Mouse (Mus musculus): ENCODE data around the gene Ccnd3.
A peak's percentile ranks its signal among the peaks of the same experiment; 100 is the strongest.

The Ccnd3 gene

GRCm38 (mm10) chr17:47516232-47516631, 11.4 kb downstream of the Ccnd3 start:
- DNase-seq, result no peak

GRCm38 (mm10) chr17:47518205-47518604, 13.4 kb downstream of the Ccnd3 start:
- DNase-seq, result no peak

- peak; percentile 39 for DNase-seq
Measured at GRCm38 (mm10) chr17:47521551-47522258, 16.9 kb downstream of the Ccnd3 start.

- DNase-seq, result no peak
Measured at GRCm38 (mm10) chr17:47522536-47522935, 17.7 kb downstream of the Ccnd3 start.

DNA sequence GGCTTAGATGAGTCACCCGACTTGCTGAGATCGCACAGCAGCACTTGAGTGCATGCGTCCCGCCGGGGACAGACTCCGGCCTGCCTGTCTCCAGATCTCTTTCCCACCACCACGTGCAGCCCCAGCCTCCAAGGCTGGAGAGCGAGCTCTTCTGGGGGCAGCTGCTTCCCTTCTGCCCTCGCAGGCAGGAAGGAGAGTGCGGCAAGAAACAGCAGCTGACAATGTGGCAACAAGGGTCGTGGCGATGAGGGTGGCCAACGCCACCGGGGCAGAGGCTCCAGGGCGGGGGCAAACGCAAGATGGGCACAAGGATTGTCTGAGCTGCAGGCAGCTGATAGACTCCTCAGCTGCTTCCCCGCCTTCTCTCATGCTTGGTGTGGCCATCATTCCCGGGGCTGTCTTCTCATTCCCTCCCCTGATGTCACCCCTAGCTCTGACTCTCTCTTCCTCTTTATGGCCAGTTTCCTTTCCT, 18.4 kb downstream of the Ccnd3 start:
- no peak for DNase-seq

GRCm38 (mm10) chr17:47524055-47524454, 19.2 kb downstream of the Ccnd3 start:
- no peak for DNase-seq

GRCm38 (mm10) chr17:47524991-47525390, 20.1 kb downstream of the Ccnd3 start:
- no peak for DNase-seq

- no peak for DNase-seq
Measured at GRCm38 (mm10) chr17:47526856-47527520, 22.1 kb downstream of the Ccnd3 start.

DNA sequence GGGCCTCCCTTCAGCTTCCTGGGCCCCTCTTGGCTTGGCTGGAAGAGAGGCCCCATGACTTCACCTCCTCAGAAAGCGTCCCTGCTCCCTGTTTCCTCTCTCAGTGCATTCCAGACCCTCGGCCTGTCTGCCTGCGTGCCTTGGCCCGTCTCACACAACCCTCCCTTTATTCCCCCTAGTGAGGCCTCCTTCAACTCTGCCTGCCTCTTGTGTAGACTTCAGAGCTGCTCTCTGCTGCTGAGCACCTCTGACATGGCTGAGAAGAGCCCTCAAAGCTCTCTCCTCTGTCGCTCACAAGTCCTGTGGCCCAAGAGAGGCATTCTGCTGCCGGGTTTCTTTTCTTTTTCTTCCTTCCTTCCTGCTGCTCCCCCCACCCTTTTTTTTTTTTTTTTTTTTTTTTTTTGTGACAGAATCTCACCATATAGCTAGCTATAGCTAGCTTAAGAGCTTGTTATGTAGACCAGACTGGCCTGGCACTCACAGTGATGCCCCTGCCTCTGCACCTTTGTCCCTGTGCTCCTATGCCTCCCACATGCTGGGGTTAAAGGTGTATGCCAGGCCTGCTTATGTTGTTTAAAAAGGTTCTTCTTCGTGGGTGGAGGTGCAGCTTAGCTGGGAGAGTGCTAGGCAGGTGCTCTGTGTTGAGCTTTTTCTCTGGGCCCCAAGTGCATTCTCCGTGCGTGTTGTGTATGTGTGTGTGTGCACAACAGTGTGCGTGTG, 22.9 kb downstream of the Ccnd3 start:
- no peak for DNase-seq

- DNase-seq, result no peak
Measured at GRCm38 (mm10) chr17:47528919-47529318, 24.1 kb downstream of the Ccnd3 start.

DNA sequence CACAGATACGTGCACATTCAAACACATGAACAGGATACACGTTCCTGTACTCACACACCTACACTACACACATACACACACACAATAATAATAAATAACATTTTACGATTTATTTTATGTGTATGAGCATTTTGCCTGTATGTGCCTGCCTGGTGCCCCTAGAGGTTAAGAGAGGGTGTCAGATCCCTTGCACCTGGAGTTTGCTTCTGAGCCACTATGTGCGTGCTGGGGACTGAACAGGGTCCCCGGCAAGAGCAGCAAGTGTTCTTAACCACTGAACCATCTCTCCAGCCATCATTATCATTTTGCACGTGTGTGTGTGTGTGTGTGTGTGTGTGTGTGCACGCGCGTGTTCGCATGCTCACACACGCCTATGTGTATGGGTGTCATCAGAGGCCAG, 24.7 kb downstream of the Ccnd3 start:
- DNase-seq, result no peak

- DNase-seq, result no peak
Measured at GRCm38 (mm10) chr17:47531387-47531818, 26.6 kb downstream of the Ccnd3 start.

DNA sequence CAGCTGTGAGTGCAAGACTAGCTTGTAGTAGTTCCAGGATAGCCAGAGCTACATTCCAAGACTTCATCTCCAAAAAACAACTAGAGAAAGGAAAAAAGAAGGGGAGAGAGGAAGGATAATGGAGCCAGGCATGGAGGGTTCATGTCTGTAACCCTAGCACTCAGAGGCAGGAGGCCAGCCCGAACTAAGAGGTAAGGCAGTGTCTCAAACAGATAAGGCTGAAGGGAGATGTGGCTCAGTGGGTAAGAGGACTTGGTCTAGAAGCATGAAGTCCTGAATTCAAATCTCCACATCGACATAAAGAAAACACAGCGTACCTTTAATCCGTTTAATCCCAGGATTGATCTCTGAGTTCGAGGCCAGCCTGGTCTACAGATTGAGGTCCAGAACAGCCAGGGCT, 27.5 kb downstream of the Ccnd3 start:
- DNase-seq, result no peak

GRCm38 (mm10) chr17:47533691-47534090, 28.8 kb downstream of the Ccnd3 start:
- no peak for DNase-seq

DNA sequence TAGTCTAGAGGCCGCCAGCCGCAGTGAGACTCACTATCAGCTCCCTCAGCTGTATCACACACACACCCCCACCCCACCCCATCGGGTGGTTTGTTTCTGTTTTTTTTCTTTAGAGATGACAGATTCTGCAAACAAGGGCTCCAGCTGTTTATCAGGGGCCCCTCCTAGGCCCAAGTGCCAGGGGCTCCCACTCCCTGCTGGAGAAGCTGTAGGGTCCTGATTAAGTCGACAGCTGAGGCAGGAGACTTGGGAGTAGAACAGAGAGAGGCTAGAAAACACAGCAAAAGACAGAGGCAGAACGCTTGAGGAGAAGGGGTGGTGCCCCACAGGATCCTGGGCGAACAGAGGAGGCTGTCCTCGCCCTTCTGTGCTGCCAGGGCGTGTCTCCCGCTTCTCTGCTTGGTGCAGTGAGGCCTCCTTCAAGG, 31.0 kb downstream of the Ccnd3 start:
- no peak for DNase-seq

DNA sequence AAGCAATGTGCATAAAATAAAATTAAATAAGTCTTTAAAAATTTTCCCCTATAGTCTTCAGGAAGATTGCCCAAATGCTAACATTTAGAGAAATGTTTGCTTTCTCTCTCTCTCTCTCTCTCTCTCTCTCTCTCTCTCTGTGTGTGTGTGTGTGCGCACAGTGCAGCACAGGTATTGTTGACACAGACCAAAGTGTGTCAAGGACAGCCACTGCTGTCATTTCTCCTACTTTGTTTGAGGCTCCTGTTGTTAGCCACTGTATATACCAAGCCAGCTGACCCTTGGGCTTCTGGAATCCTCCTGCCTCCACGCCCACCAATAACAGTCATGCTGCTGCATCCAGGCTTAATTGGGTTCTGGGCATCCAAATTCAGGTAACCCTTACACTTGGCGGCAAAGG, 33.2 kb downstream of the Ccnd3 start:
- no peak for DNase-seq

- DNase-seq, result no peak
Measured at GRCm38 (mm10) chr17:47539128-47539527, 34.3 kb downstream of the Ccnd3 start.

DNA sequence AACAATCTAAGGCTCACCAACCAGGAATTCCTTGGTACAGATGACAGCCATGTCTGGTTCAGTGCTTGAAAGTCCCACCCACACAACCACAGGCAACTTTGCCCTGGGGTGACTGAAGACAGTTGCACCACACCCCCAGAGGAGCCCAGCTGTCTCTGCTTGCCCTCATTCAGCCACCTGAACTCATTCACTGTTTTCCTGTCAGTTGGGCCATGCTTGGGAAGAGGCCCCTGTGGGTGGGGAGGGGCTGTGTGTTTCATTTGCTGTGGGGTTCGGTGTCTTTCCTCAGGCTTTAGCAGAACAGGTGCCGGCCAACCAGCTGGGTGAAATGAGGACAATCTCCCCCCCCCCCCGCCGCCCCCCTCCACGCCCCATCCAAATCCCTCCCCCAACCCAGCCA, 37.2 kb downstream of the Ccnd3 start:
- DNase-seq, result no peak

DNA sequence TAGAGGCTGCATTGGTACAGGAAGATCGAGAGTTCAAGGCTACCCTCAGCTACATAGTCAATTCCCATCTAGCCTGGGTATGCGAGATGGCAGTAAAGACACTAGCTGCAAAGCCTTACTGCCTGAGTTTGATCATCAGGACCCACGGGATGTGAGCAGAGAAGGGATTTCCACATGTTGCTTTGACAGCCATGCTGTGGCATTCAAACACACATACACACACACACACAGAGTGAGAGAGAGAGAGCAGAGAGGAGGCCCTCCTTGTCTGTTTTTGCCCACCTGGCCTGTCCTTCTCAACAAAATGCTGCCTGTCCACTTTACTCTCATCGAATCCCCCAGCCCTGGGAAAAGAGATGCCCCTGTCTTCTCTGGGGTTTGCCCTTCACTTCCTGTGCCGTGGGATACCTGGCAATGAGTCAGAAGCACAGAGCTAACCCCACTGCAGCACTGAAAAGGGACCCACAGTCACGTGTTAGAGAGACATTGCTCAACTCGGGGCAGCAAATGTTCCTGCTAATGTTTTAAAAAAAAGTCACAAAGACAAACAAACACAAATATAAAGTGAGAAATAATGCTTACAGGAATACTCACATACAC, 38.3 kb downstream of the Ccnd3 start:
- no peak for DNase-seq

DNA sequence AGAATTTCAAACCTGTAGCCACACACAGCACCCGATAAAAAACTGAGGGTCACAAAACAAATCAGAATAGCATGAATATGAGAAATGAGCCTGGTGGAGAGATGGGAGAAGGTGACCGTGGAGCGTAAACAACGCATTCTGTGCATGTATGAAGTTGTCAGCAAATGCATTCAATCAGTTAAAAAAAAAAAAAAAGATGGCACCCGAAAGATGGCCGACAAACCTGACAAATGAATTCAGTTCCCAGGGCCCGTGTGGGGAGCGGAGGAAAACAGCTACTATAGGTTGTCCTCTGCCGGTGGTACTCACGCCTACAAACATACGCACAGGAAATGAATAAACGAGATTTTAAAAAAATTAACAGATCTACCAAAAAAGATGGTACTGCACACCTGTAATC, 40.3 kb downstream of the Ccnd3 start:
- DNase-seq, result no peak

- peak; percentile 14 for DNase-seq
Measured at GRCm38 (mm10) chr17:47545861-47546331, 41.0 kb downstream of the Ccnd3 start.

GRCm38 (mm10) chr17:47551049-47551448, 46.2 kb downstream of the Ccnd3 start:
- DNase-seq, result no peak

DNA sequence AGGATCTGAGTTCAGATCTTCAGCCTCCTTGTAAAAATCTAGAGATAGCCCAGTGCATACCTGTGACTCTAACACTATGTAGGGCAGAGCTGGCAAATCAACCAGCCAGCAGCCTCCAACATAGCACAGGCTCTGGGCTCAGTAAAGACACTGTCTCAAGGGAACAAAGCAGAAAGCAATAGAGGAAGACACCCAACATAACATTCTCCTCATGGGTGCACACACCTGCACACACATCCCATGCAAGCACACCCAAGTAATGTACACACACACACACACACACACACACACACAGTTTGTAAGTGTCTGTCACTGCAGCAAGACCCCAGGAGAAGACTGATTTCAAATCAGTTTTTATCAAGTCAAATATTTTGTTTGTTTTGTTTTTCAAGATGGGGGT, 48.1 kb downstream of the Ccnd3 start:
- no peak for DNase-seq

Data from right cerebral cortex, postnatal 25 days (tissue).